Mouse (Mus musculus): Measurements from ENCODE around the gene Tbc1d8.

GRCm38 (mm10) chr1:39496995-39497394 is 18.4 kb upstream of the Tbc1d8 start:
- no peak for TF ChIP-seq CTCF (IDR thresholded peaks at IDR 0.05; ENCODE audit: insufficient read depth, low read depth, low read length)
- no peak for TF ChIP-seq POLR2A (IDR thresholded peaks at IDR 0.05; ENCODE audit: insufficient read depth, low read depth, low read length)
